Mouse (Mus musculus): ENCODE results near the gene Nrde2.

- TF ChIP-seq POLR2A (IDR thresholded peaks at IDR 0.05; ENCODE audit: borderline replicate concordance, low read depth, low read length), result no peak
- TF ChIP-seq CTCF (IDR thresholded peaks at IDR 0.05; ENCODE audit: low read depth, low read length), result no peak
Observed at GRCm38 (mm10) chr12:100164991-100165500, 5.6 kb upstream of the Nrde2 start.

All from bone marrow macrophage, adult 2 months (primary cell).